ENCODE assay signal across 7 mouse cellular contexts in the genomic region with DNA sequence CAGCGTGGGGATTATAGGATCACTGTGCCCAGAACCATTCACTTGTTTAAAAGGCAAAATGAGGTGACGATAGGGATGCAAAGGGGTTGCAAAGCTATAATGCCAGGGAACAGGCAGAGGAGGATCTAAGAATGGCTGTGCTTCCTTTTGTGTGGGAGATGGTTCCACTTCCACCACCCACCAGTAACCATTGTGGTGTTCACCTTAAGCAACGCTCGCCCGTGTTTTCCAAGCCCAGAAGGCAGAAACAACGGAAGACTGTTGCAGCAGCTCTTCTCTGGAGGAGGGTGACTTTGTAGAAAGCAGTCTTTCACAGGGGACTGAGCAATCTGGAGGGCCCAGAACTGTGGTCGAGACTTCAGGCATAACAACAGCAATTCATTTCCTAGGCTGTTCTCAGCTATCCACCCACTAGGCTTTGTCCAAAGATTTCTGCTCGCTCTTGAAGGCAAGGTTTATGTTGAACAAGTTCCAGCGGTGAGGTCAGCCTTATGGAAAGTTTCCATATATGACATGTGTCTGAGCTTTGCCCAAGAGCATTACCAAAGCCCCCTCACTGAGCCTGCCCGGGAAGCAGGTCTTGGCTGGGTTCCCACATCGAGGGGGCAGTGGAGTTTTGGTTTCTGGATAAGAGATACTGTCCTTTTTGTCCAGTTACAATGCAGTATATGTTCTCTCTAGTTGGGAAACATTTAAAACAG. TPM values are rescaled to one million over a fixed set of nuclear protein-coding genes. Genes with fewer than 3 reads are reported as not detected.
DNase-seq lines count a peak whose midpoint lies in the region; ATAC-seq lines count a peak whose summit lies in the region.

No protein-coding gene starts in this region.

- no peak overlapping the region for H3K4me2 ChIP-seq in midbrain, embryonic 14.5 days (ENCODE audit: low read length)
- H3K4me2 ChIP-seq in midbrain, embryonic 11.5 days, result no peak overlapping the region
- H3K4me2 ChIP-seq in lung, embryonic 16.5 days (ENCODE audit: low read depth, low read length), result no peak overlapping the region

- no peak overlapping the region for H3K4me3 ChIP-seq in midbrain, embryonic 14.5 days (replicated peaks; ENCODE audit: low read depth, low read length)
- H3K4me3 ChIP-seq in midbrain, embryonic 11.5 days (ENCODE audit: low read depth, low read length), result no peak overlapping the region
- no peak overlapping the region for H3K4me3 ChIP-seq in lung, embryonic 16.5 days (ENCODE audit: low read length)

- 77% methylated on average over 11 of the region's 11 CpGs for WGBS in midbrain, embryonic 14.5 days
- 81% methylated on average over 11 of the region's 11 CpGs for WGBS in midbrain, embryonic 11.5 days
- 61% methylated on average over 11 of the region's 11 CpGs for WGBS in lung, embryonic 16.5 days

- DNase-seq in midbrain, embryonic 14.5 days, result peak; percentile 3
- DNase-seq in midbrain, embryonic 11.5 days (ENCODE audit: low spot score, missing footprints), result no peak
- DNase-seq in cerebellum, postnatal 14 days, result peak; percentile 26 to 41
- peak; percentile 15 to 42 for DNase-seq in heart, adult 9 months (ENCODE audit: low spot score in 2 of 2)
- no peak for DNase-seq in adrenal gland, postnatal 25 days

- H3K27ac ChIP-seq in midbrain, embryonic 14.5 days (replicated peaks; ENCODE audit: low read depth, low read length), result no peak overlapping the region
- H3K27ac ChIP-seq in midbrain, embryonic 11.5 days (ENCODE audit: low read depth, low read length), result no peak overlapping the region
- H3K27ac ChIP-seq in lung, embryonic 16.5 days (ENCODE audit: low read length), result peak overlapping the region; percentile 90

- no peaks in the 10 kb centered on the region for H3K4me1 ChIP-seq in midbrain, embryonic 14.5 days (ENCODE audit: control insufficient read depth, insufficient read depth, low read length)
- H3K4me1 ChIP-seq in midbrain, embryonic 11.5 days (ENCODE audit: control insufficient read depth, insufficient read depth, low read length), result no peaks in the 10 kb centered on the region
- peaks cover 5% of the 10 kb centered on the region for H3K4me1 ChIP-seq in lung, embryonic 16.5 days (replicated peaks; ENCODE audit: control insufficient read depth, insufficient read depth, low read length)

- H3K9ac ChIP-seq in midbrain, embryonic 14.5 days (replicated peaks; ENCODE audit: low read length), result no peak overlapping the region
- H3K9ac ChIP-seq in midbrain, embryonic 11.5 days (ENCODE audit: low read length), result no peak overlapping the region
- 0 out of 2 replicates have a peak overlapping the region, but pooled peaks have one; percentile 29 for H3K9ac ChIP-seq in lung, embryonic 16.5 days (ENCODE audit: low read length)

- H3K9me3 ChIP-seq in midbrain, embryonic 14.5 days (ENCODE audit: control insufficient read depth, low read length), result no peaks in the 10 kb centered on the region
- H3K9me3 ChIP-seq in midbrain, embryonic 11.5 days (ENCODE audit: control insufficient read depth, low read length), result no peaks in the 10 kb centered on the region
- no peaks in the 10 kb centered on the region for H3K9me3 ChIP-seq in lung, embryonic 16.5 days (ENCODE audit: control insufficient read depth, low read length)

- no peaks in the 10 kb centered on the region for H3K27me3 ChIP-seq in midbrain, embryonic 14.5 days (ENCODE audit: control insufficient read depth, insufficient read depth, low read length)
- no peaks in the 10 kb centered on the region for H3K27me3 ChIP-seq in midbrain, embryonic 11.5 days (ENCODE audit: control insufficient read depth, insufficient read depth, low read length)
- H3K27me3 ChIP-seq in lung, embryonic 16.5 days (ENCODE audit: control insufficient read depth, insufficient read depth, low read depth, low read length), result no peaks in the 10 kb centered on the region

- H3K36me3 ChIP-seq in midbrain, embryonic 14.5 days (ENCODE audit: control insufficient read depth, insufficient read depth, low read length), result peaks cover 21% of the 10 kb centered on the region
- no peaks in the 10 kb centered on the region for H3K36me3 ChIP-seq in midbrain, embryonic 11.5 days (ENCODE audit: control insufficient read depth, insufficient read depth, low read length)
- peaks cover under 1% of the 10 kb centered on the region for H3K36me3 ChIP-seq in lung, embryonic 16.5 days (ENCODE audit: control insufficient read depth, insufficient read depth, low read length)

- no peak for ATAC-seq in midbrain, embryonic 14.5 days (ENCODE audit: low FRiP score, low TSS enrichment)
- ATAC-seq in midbrain, embryonic 11.5 days (ENCODE audit: low FRiP score), result no peak
- peak; percentile 86 for ATAC-seq in lung, embryonic 16.5 days (ENCODE audit: low read depth)
- no peak for ATAC-seq in erythroblast, adult 5-6 weeks (replicated peaks; ENCODE audit: low FRiP score, poor library complexity, severe bottlenecking)

RNA-seq across cellular contexts. Expression of a gene that starts 5.8 kb away (rescaled TPM):
- polyA plus RNA-seq in midbrain, embryonic 14.5 days (2014; fragmentation: Nextera tagmentation; extraction: Ambion mirVana), result 2.3 TPM in 1 of 2 replicates, not detected in the other
- 2.6 and 3.2 TPM in 2 replicates for polyA plus RNA-seq in midbrain, embryonic 11.5 days (2014; fragmentation: Nextera tagmentation; extraction: Ambion mirVana)
- polyA plus RNA-seq in lung, embryonic 16.5 days (2015; fragmentation: Nextera tagmentation; extraction: Ambion mirVana), result 123 and 128 TPM in 2 replicates
- not detected in 2 replicates for total RNA-seq in erythroblast, adult 5-6 weeks (2015; ENCODE audit: low replicate concordance)
- not detected in 2 replicates for total RNA-seq in erythroblast, adult 5-6 weeks (2017; ENCODE audit: low replicate concordance)
- total RNA-seq in adrenal gland, postnatal 25 days (2021), result not detected in 2 replicates

RNA-seq across cellular contexts. Expression of a gene that starts 30.6 kb away (rescaled TPM):
- 63.6 and 64.4 TPM in 2 replicates for polyA plus RNA-seq in midbrain, embryonic 14.5 days (2014; fragmentation: Nextera tagmentation; extraction: Ambion mirVana)
- polyA plus RNA-seq in midbrain, embryonic 11.5 days (2014; fragmentation: Nextera tagmentation; extraction: Ambion mirVana), result 28.3 and 30.3 TPM in 2 replicates
- 25.8 and 28.0 TPM in 2 replicates for polyA plus RNA-seq in lung, embryonic 16.5 days (2015; fragmentation: Nextera tagmentation; extraction: Ambion mirVana)
- 9.8 and 17.7 TPM in 2 replicates for total RNA-seq in erythroblast, adult 5-6 weeks (2015; ENCODE audit: low replicate concordance)
- 2.5 and 4.3 TPM in 2 replicates for total RNA-seq in erythroblast, adult 5-6 weeks (2017; ENCODE audit: low replicate concordance)
- 28.9 and 31.1 TPM in 2 replicates for total RNA-seq in adrenal gland, postnatal 25 days (2021)

RNA-seq across cellular contexts. Expression of a gene that starts 35.1 kb away (rescaled TPM):
- polyA plus RNA-seq in midbrain, embryonic 14.5 days (2014; fragmentation: Nextera tagmentation; extraction: Ambion mirVana), result 66.6 and 68.5 TPM in 2 replicates
- polyA plus RNA-seq in midbrain, embryonic 11.5 days (2014; fragmentation: Nextera tagmentation; extraction: Ambion mirVana), result 50.5 and 57.3 TPM in 2 replicates
- 78.3 and 87.0 TPM in 2 replicates for polyA plus RNA-seq in lung, embryonic 16.5 days (2015; fragmentation: Nextera tagmentation; extraction: Ambion mirVana)
- 20.7 and 23.1 TPM in 2 replicates for total RNA-seq in erythroblast, adult 5-6 weeks (2015; ENCODE audit: low replicate concordance)
- total RNA-seq in erythroblast, adult 5-6 weeks (2017; ENCODE audit: low replicate concordance), result 22.9 and 25.4 TPM in 2 replicates
- total RNA-seq in adrenal gland, postnatal 25 days (2021), result 50.2 and 56.8 TPM in 2 replicates

Comparison
In these comparisons a context has a peak if more than half of its experiments do, and no peak if none do; other contexts are left out.
1. DNase-seq: peak in midbrain, embryonic 14.5 days (single experiment), cerebellum, postnatal 14 days (2 of 2) and heart, adult 9 months (2 of 2); none in midbrain, embryonic 11.5 days (single experiment) and adrenal gland, postnatal 25 days (single experiment).
2. RNA of a gene that starts 5.8 kb away (polyA plus RNA-seq): 123 to 128 TPM in lung, embryonic 16.5 days; 2.6 to 3.2 TPM in midbrain, embryonic 11.5 days and 2.3 TPM in midbrain, embryonic 14.5 days; every median in the first group is over 10 times any median in the second.